Mouse (Mus musculus) myocyte (in vitro differentiated cells): ENCODE results near the gene Cebpe.

Experiments
- MAX ChIP-seq: IDR thresholded peaks from one replicate; pipeline ENCODE4 v1.6.1; 2011; ENCODE audit warnings: low read depth, mild to moderate bottlenecking, control low read depth
- POLR2A ChIP-seq: IDR thresholded peaks from one replicate; pipeline ENCODE4 v1.6.1; 2011; ENCODE audit warnings: low read depth, mild to moderate bottlenecking, control low read depth, moderate library complexity; ENCODE audit not compliant: insufficient read length
- POLR2AphosphoS2 ChIP-seq: IDR thresholded peaks from one replicate; pipeline ENCODE4 v1.6.1; 2011; ENCODE audit warnings: low read depth, control low read depth; ENCODE audit not compliant: insufficient read length

- peak; percentile 77 for TF ChIP-seq POLR2A
- no peak for TF ChIP-seq MAX
- TF ChIP-seq POLR2AphosphoS2: peak; percentile 85
These were observed 25.3 kb downstream of the Cebpe start, which contains the start of gene Acin1 for GRCm38 (mm10) chr14:54686522-54687143.
